Mouse (Mus musculus): ENCODE data around the gene Adh1. TPM values are rescaled to one million over a fixed set of nuclear protein-coding genes. Genes with fewer than 3 reads are reported as not detected.

Gene Adh1
- polyA plus RNA-seq, 1 experiment: 1.8 TPM

DNA sequence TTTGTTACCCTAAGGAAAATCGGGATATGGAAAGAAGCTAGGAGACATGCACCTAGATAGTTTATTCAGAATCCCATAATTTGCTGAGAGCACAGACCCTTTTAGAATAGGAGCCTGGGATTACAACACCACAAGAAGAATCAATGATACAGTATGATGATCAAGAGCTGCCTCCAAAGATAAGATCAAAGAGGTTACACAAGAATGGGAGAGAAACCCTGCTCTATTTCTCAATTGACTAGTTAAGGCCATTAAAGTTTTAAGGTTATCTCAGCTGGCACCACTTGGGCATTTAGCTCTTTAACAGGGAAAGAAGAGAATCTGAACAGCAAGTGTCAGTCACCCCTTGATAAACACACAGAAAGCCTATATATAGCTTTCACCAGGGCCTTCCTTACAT is 74.8 kb downstream of the Adh1 start:
- no peak for DNase-seq (ENCODE audit: extremely low spot score in 1 of 2, low spot score in 1 of 2)

DNA sequence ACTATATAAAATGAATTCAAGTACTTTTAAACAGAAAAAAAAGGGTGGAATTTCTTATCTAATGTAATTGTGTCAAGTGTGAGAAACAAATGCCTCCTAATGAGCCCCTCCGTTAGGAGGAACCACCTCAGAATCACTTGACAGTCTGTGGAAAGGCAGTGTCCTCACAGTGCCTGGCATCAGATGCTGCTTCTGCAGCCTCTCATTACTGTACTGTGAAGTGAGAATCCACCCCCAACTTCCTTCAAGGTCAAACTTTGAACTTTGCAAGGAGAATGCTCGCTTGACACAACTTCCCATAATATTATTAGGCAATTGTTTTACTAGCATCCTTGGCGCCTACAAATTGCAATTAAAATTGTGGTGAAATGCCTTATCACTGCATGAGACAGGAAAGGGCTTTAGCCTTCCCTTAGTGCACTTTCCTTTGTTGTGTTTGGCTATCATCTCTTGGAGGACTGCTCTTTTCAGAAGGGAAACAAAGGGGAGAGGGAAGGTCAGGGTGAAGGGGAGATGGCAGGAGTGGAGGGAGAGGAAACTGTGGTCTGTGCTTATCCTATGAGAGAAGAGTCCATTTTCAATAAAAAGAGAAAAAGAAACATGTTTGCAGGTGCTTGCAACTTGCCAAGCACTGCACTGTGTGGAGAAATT is 75.4 kb downstream of the Adh1 start:
- DNase-seq (ENCODE audit: extremely low spot score in 1 of 2, low spot score in 1 of 2): no peak

Other genes with a start within 250 kb of the Adh1 start
- gene 1110002E22Rik, start 195.9 kb upstream of the Adh1 start, polyA plus RNA-seq (2012; rRNA removed): 1.3 and 1.6 TPM in 2 replicates
- gene Gm5105, start 193.6 kb upstream of the Adh1 start, polyA plus RNA-seq (2012; rRNA removed): 0.25 and 0.66 TPM in 2 replicates
- 9.0 TPM in 2 replicates for gene Trmt10a, start 117.5 kb upstream of the Adh1 start, polyA plus RNA-seq (2012; rRNA removed)
- 8.0 and 9.1 TPM in 2 replicates for gene Mttp, start 116.0 kb upstream of the Adh1 start, polyA plus RNA-seq (2012; rRNA removed)
- gene 4930579F01Rik, start 67.2 kb upstream of the Adh1 start, polyA plus RNA-seq (2012; rRNA removed): not detected in 2 replicates
- 0.02 TPM in 1 of 2 replicates, not detected in the other for gene Adh7, start 43.2 kb upstream of the Adh1 start, polyA plus RNA-seq (2012; rRNA removed)
- not detected in 2 replicates for gene Adh6a, start 52.3 kb downstream of the Adh1 start, polyA plus RNA-seq (2012; rRNA removed)
- gene Adh6b, start 80.8 kb downstream of the Adh1 start, polyA plus RNA-seq (2012; rRNA removed): not detected in 2 replicates
- not detected in 2 replicates for gene Adh4, start 154.5 kb downstream of the Adh1 start, polyA plus RNA-seq (2012; rRNA removed)
- 66.6 and 69.9 TPM in 2 replicates for gene Adh5, start 182.1 kb downstream of the Adh1 start, polyA plus RNA-seq (2012; rRNA removed)
- 37.9 and 40.1 TPM in 2 replicates for gene Metap1, start 228.5 kb downstream of the Adh1 start, polyA plus RNA-seq (2012; rRNA removed)

Measured in frontal cortex, adult 2 months (tissue).